Mouse (Mus musculus) embryonic facial prominence, embryonic 14.5 days (tissue): ENCODE measurements at regions not wholly inside any gene's neighbourhood (a gene's known extent, or its start where the extent isn't known, plus 50 kb on each side); places are given as distances from the start of the nearest gene placed in this dataset.

Experiments
- ATAC-seq: fragments of 200-750 bp; cut with Nextera tagmentation; 2 replicates; pipeline ENCODE4 v1.8.0; 2017; ENCODE audit warnings: low read depth, moderate number of reproducible peaks, moderate TSS enrichment
- DNase-seq: peaks from one replicate; pipeline ENCODE4 v3.0.0-alpha.2; 2015; ENCODE audit warnings: low spot score
- H3K27ac ChIP-seq: fragments of 300-500 bp; sonication (generic); replicated peaks from 2 replicates; pipeline ENCODE4 v1.5.1; 2014; ENCODE audit warnings: low read depth, mild to moderate bottlenecking, low read length, moderate library complexity
- H3K27me3 ChIP-seq: fragments of 300-500 bp; sonication (generic); replicated peaks from 2 replicates; pipeline ENCODE4 v1.6.1; 2014; ENCODE audit warnings: low read length; ENCODE audit not compliant: control insufficient read depth, insufficient read depth
- H3K36me3 ChIP-seq: fragments of 300-500 bp; sonication (generic); 2 replicates; pipeline ENCODE4 v1.6.1; 2014; ENCODE audit warnings: low read length, mixed read lengths; ENCODE audit not compliant: control insufficient read depth, insufficient read depth
- H3K4me1 ChIP-seq: fragments of 300-500 bp; sonication (generic); 2 replicates; pipeline ENCODE4 v1.6.1; 2014; ENCODE audit warnings: antibody characterized with exemption, low read length; ENCODE audit not compliant: control insufficient read depth, insufficient read depth
- H3K4me2 ChIP-seq: fragments of 300-500 bp; sonication (generic); 2 replicates; pipeline ENCODE4 v1.6.1; 2014; ENCODE audit warnings: low read depth, mild to moderate bottlenecking, low read length, moderate library complexity, mixed read lengths
- H3K4me3 ChIP-seq: fragments of 300-500 bp; sonication (generic); 2 replicates; pipeline ENCODE4 v1.5.1; 2014; ENCODE audit warnings: low read depth, mild to moderate bottlenecking, low read length
- H3K9ac ChIP-seq: fragments of 300-500 bp; sonication (generic); 2 replicates; pipeline ENCODE4 v1.6.1; 2014; ENCODE audit warnings: low read depth, mild to moderate bottlenecking, low read length, moderate library complexity, mixed read lengths
- H3K9me3 ChIP-seq: fragments of 300-500 bp; sonication (generic); 2 replicates; pipeline ENCODE4 v1.6.1; 2016; ENCODE audit warnings: low read length; ENCODE audit not compliant: control insufficient read depth
- WGBS: fragments of 180-500 bp; shearing (Covaris S2); extraction: QIAGEN DNeasy Blood & Tissue Kit; methylation state at CpG from one replicate; pipeline ENCODE4 v1.1.7; 2014; 5-methylcytosine and 5-hydroxymethylcytosine counted together

DNA sequence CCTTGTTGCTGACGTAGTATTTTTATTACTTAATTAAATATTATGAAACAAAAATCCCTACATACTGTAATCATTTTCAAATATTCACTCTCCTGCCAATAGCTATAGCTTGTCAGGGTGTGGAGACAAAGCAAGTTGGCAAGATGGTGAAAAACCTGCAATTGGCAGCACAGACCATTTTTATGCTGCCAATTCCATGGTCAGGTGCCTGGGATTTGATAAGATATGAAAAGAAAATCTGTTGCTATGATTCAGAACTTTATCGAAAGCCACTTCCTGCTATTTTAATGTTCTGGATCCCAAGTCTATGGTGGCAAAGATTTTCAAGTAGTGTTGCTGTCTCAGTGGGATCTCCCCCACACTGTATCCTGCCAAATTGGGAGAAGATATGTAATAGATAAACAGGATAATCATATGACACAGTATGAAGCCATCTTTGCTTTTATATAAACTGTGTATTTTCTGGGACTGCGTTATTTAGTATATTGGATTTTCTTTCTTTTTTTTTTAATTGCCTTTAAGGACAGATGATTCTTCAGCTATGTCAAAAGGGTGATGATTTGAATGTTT is 165.3 kb upstream of the Lrrc3b start:
- no peaks in the 10 kb centered on the region for H3K27me3 ChIP-seq
- no peak overlapping the region for H3K4me3 ChIP-seq
- no peaks in the 10 kb centered on the region for H3K36me3 ChIP-seq
- no peaks in the 10 kb centered on the region for H3K9me3 ChIP-seq
- 79% methylated on average over 3 of the region's 3 CpGs for WGBS
- DNase-seq: no peak
- ATAC-seq: no peak
- H3K9ac ChIP-seq: no peak overlapping the region
- H3K4me1 ChIP-seq: no peaks in the 10 kb centered on the region
- H3K4me2 ChIP-seq: no peak overlapping the region
- no peak overlapping the region for H3K27ac ChIP-seq

GRCm38 (mm10) chr14:15610166-15610565 is 171.4 kb upstream of the Lrrc3b start:
- Histone ChIP-seq H3K27ac (no peak overlapping the region), H3K27me3 (no peaks in the 10 kb centered on the region), H3K4me3 (no peak overlapping the region), H3K36me3 (no peaks in the 10 kb centered on the region), H3K9ac (no peak overlapping the region), H3K4me2 (no peak overlapping the region), H3K4me1 (no peaks in the 10 kb centered on the region), H3K9me3 (no peaks in the 10 kb centered on the region)
- 67% methylated on average over 1 of the region's 1 CpGs for WGBS
- ATAC-seq (no peak), DNase-seq (no peak)

- no peaks in the 10 kb centered on the region for H3K36me3 ChIP-seq
- WGBS: 48% methylated on average over 2 of the region's 2 CpGs
- H3K4me2 ChIP-seq: no peak overlapping the region
- ATAC-seq (no peak), DNase-seq (no peak)
- no peaks in the 10 kb centered on the region for H3K4me1 ChIP-seq
- no peaks in the 10 kb centered on the region for H3K9me3 ChIP-seq
- no peaks in the 10 kb centered on the region for H3K27me3 ChIP-seq
- H3K9ac ChIP-seq: no peak overlapping the region
- no peak overlapping the region for H3K4me3 ChIP-seq
- H3K27ac ChIP-seq: no peak overlapping the region
Measured at GRCm38 (mm10) chr14:15634581-15634980, 195.8 kb upstream of the Lrrc3b start.

- no peak overlapping the region for H3K4me3 ChIP-seq
- H3K4me2 ChIP-seq: no peak overlapping the region
- H3K27ac ChIP-seq: no peak overlapping the region
- no peaks in the 10 kb centered on the region for H3K36me3 ChIP-seq
- H3K27me3 ChIP-seq: no peaks in the 10 kb centered on the region
- 93% methylated on average over 2 of the region's 2 CpGs for WGBS
- ATAC-seq: no peak
- no peak for DNase-seq
- H3K4me1 ChIP-seq: no peaks in the 10 kb centered on the region
- H3K9ac ChIP-seq: no peak overlapping the region
- H3K9me3 ChIP-seq: no peaks in the 10 kb centered on the region
Measured at GRCm38 (mm10) chr14:15637681-15638080, 198.9 kb upstream of the Lrrc3b start.

DNA sequence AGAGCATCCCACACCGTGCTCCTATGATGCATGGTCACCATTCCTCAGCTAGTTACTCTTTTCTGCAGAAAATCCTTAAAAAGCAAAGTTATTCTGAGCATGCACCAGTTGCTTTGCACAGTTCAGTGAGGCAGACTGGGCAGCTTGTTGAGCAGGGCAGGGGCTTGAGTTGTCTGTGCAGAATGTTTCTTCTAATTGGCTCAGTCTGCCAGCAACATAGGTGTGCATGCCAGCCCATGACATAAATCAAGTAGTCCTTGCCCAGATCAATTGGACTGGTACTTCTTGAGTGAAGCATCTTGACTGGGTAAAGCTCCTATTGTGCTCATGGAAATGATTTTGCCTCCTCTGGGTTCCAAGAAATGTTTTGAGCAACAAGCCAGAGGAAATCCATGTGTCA is 200.1 kb upstream of the Lrrc3b start:
- 78% methylated on average over 1 of the region's 1 CpGs for WGBS
- Histone ChIP-seq H3K27ac (no peak overlapping the region), H3K36me3 (no peaks in the 10 kb centered on the region), H3K4me3 (no peak overlapping the region), H3K4me2 (no peak overlapping the region), H3K9ac (no peak overlapping the region), H3K9me3 (no peaks in the 10 kb centered on the region), H3K4me1 (no peaks in the 10 kb centered on the region), H3K27me3 (no peaks in the 10 kb centered on the region)
- ATAC-seq (no peak), DNase-seq (no peak)

DNA sequence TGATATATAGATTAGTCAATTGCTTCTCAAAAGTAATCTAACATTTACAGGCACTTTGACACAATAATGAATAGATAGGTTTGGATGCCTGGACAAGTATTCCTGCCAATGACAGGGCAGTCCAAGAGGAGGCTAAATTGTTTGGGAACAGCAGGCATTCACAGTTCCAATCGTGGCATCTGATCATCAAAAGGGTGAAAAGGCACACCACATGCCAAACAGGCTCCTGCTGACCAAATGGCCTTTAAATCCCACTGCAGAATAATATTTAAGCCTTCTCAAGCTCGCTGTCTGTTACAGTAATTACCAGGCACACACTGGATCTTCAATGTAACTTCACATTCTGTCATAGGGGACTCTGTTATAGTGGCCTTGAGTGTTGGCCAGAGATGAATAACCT is 222.1 kb upstream of the Lrrc3b start:
- Histone ChIP-seq H3K4me2 (no peak overlapping the region), H3K36me3 (no peaks in the 10 kb centered on the region), H3K4me1 (no peaks in the 10 kb centered on the region), H3K4me3 (no peak overlapping the region), H3K27me3 (no peaks in the 10 kb centered on the region), H3K9me3 (no peaks in the 10 kb centered on the region), H3K27ac (no peak overlapping the region), H3K9ac (no peak overlapping the region)
- WGBS: 67% methylated on average over 2 of the region's 2 CpGs
- DNase-seq (no peak), ATAC-seq (no peak)

GRCm38 (mm10) chr14:15672292-15672691 is 233.5 kb upstream of the Lrrc3b start:
- DNase-seq: no peak
- no peak for ATAC-seq
- no peak overlapping the region for H3K9ac ChIP-seq
- no peaks in the 10 kb centered on the region for H3K4me1 ChIP-seq
- H3K27ac ChIP-seq: no peak overlapping the region
- no peak overlapping the region for H3K4me3 ChIP-seq
- no peaks in the 10 kb centered on the region for H3K9me3 ChIP-seq
- no peaks in the 10 kb centered on the region for H3K36me3 ChIP-seq
- H3K4me2 ChIP-seq: no peak overlapping the region
- H3K27me3 ChIP-seq: no peaks in the 10 kb centered on the region

- Histone ChIP-seq H3K27ac (no peak overlapping the region), H3K4me1 (no peaks in the 10 kb centered on the region), H3K9ac (no peak overlapping the region), H3K27me3 (no peaks in the 10 kb centered on the region), H3K4me2 (no peak overlapping the region), H3K4me3 (no peak overlapping the region), H3K36me3 (no peaks in the 10 kb centered on the region), H3K9me3 (no peaks in the 10 kb centered on the region)
- DNase-seq: no peak
- 73% methylated on average over 2 of the region's 2 CpGs for WGBS
- no peak for ATAC-seq
Measured at GRCm38 (mm10) chr14:15677218-15677617, 238.4 kb upstream of the Lrrc3b start.

DNA sequence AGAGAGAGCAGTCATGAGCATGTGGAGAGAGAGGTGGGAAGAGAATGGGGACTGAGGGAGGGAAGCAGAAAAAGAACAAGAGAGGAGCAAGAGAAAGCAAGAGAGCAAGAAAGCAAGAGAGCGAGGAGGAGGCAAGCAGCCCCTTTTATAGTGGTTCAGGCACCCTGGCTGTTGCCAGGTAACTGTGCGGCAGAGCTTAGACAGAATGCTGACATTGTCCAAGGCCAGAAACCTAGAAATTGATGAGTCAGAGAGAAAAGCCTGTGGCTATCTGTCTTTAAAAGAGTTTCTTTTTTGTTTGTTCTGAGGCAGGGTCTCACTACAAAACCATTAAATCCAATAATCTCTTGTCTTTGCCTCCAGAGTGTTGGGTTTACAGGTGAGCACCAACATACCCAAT is 240.7 kb upstream of the Lrrc3b start:
- DNase-seq (no peak), ATAC-seq (no peak)
- Histone ChIP-seq H3K4me2 (no peak overlapping the region), H3K27me3 (no peaks in the 10 kb centered on the region), H3K27ac (no peak overlapping the region), H3K4me1 (no peaks in the 10 kb centered on the region), H3K36me3 (no peaks in the 10 kb centered on the region), H3K9ac (no peak overlapping the region), H3K9me3 (no peaks in the 10 kb centered on the region), H3K4me3 (no peak overlapping the region)
- 66% methylated on average over 2 of the region's 2 CpGs for WGBS
